Mouse (Mus musculus) splenic B cell, adult 2 months (primary cell): ENCODE measurements around the gene Haus3.
A peak's percentile ranks its signal among the peaks of the same experiment; 100 is the strongest.

Experiments used
- DNase-seq: peaks from one replicate; pipeline ENCODE4 v3.0.0-alpha.2; 2011; ENCODE audit warnings: low read depth, low spot score
- H3K27me3 ChIP-seq: 2 replicates; pipeline ENCODE4 v1.6.1; 2012; ENCODE audit warnings: mild to moderate bottlenecking, low read length, moderate library complexity, mixed read lengths; ENCODE audit not compliant: control insufficient read depth, poor library complexity, insufficient read depth, severe bottlenecking
- H3K36me3 ChIP-seq: 2 replicates; pipeline ENCODE4 v1.6.1; 2012; ENCODE audit warnings: mild to moderate bottlenecking, low read length, moderate library complexity, mixed read lengths; ENCODE audit not compliant: control insufficient read depth, poor library complexity, insufficient read depth, severe bottlenecking

Gene Haus3

DNA sequence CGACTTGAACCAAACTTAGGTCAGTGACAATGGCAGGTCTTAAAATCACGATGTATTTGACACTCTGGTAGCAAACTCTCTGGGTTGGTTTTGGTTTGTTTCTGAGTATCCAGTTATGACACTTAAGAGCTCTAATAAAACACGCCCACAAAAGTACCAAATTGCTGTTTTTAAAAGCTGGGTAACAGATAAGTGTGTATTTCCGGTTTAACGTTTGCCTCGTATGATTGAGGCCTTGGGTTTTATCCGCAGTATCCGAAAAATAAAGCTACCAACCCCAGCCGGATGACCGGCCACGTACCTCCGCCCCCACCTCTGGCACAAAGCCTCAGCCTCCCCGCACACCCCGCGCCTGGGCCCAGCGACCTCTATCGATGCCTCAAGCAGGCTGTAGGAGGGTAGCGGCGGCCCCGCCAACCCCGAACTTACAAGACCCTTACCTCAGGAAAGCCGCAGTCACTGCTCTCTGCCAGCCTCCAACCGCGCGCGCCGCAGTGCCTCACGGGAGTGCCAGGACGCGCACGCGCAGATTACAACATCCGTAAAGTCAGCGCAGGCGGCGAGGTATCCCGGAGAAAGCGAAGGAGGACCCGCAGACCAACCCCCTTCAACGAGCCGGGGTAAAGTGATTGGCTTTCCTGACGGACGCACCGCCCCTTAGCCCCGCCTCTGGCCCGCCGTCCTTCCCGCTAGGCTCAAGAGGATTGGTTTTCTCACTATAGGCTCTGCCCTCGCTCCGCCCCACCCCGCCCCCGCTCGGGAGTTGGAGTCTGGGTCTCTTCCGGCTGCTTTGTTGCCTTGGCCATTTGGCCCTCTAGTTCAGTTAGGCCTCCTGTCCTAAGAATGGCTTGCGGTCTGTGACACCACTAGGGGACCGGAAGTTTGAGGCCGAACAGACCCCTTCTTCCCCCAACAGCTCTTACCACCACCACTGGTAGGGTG, at the start of gene Haus3, which contains the start of gene Poln:
Haus3 (minus strand) TSS at position 578 of the 942 bp plus-strand sequence.
Poln (minus strand) TSS at position 499 of the 942 bp plus-strand sequence.
- Histone ChIP-seq H3K36me3 (peaks cover 2% of the 10 kb centered on the region), H3K27me3 (no peaks in the 10 kb centered on the region)
- peak; percentile 98 for DNase-seq

DNA sequence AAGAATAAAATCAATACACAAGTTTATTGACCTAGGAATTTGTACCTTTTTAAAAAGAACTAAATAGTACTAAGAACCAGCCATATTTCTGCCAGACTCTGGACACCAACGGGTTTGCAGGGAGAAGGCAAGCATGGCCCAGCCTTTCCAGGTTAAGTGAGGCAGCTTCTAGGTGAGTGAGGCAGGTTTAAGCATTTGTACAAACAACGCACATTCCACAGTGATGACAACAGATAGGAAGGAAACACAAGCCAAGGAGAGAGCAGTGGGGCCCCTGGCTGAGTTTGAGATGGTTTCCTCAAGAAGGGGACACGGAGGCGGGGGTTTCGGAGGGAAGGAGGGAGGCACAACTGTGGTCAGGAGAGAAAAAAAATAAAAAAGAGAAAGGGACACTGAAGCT, 49.3 kb upstream of the Haus3 start:
- no peaks in the 10 kb centered on the region for H3K36me3 ChIP-seq
- DNase-seq = no peak
- H3K27me3 ChIP-seq = no peaks in the 10 kb centered on the region; the same call in 1 of the 2 replicates

DNA sequence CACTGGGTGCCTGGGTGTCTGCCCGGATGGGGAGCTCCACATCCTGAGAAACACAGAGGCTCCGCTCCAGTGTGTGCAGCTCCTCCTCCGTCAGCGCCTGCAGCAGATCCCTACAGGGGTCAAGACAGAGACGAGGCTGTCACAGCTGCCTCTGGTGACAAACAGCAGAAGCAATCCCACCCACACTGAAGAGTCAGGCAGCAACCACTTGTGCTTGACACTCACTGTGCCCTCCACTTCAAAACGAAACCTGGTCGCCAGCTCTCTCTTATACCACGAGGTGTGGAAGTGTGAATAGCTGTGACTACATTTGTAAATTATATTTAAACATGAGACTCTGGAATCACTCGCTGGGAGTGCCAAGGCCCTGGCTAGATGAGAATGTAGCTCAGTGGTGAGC, 48.4 kb upstream of the Haus3 start:
- Histone ChIP-seq H3K36me3 (no peaks in the 10 kb centered on the region), H3K27me3 (no peaks in the 10 kb centered on the region; the same call in 1 of the 2 replicates)
- no peak for DNase-seq

DNA sequence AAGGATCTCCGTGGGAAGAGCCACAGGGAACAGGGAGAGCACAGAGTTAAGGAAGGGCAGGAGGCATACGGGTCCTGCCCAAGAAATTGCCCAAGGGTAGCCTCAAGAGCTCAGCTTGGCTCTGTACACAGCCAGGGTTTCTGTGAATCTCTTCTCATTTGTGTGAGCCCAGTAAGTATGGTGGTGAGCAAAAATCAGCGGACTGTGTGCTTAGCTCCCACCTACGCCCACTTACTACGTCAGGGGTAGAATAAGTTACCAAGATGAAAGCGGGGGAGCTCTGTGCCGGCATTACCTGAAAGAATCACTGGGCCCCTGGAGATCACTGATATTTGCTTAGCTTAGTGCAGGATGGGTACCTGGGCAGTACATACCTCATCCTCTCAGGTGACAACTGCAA, 46.7 kb upstream of the Haus3 start:
- DNase-seq = no peak
- Histone ChIP-seq H3K27me3 (no peaks in the 10 kb centered on the region), H3K36me3 (no peaks in the 10 kb centered on the region)

DNA sequence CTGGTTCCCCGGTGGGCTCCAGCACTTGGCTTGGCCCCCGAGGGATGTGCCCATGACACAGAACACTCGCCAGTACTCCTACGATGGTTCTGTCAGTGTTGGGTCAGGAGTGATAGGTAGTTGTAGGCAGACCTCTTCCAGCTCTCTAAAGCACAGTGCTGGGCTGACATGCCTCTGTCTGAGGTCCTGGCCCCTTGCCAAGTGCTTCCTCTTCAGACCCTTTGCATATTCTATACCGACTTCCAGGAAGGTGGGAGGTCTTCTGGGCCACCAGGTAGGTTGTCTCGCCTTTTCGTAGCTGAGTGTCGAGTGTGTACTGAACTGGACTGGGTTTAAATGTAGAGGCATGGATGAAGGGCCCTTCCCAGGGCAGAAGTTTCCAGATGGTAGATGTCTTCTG, 44.3 kb upstream of the Haus3 start:
- no peaks in the 10 kb centered on the region for H3K36me3 ChIP-seq
- H3K27me3 ChIP-seq = no peaks in the 10 kb centered on the region
- no peak for DNase-seq

DNA sequence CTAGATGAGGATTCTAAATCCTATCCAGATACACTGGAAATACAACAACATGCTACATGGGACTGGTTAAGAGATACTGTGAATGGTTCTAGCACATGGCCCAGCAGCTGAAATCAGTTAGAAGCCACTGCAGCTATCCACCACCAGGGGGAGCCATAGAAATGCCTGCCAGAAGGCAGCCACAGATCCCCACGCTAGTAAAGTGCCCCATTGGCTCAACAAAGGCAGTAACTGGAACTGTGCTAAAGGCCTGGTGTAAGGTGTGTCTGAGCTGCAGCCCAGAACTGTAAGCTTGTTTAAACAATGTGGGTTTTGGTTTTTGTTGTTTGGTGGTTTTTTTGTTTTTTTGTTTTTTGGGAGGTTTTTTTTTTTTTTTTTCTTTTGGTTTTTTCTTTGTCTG, 41.0 kb upstream of the Haus3 start:
- DNase-seq = peak; percentile 86
- no peaks in the 10 kb centered on the region for H3K27me3 ChIP-seq
- no peaks in the 10 kb centered on the region for H3K36me3 ChIP-seq

DNA sequence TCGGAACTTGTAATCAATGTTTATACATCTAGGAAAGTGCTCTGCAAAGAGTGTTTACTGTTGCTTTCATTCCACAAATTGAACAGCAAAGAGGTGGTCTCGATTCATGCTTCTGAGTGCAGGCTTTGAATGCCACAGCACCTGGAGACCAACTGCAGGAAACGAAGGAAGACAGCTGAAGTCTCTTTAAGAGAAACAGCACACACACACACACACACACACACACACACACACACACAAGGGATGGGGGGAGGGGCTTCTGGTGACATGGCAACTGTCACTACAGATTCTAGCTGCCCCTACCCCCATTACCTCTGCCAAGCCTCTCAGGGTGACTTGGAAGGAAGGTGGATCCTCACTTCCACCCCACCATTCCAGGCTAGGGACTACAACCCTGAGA, 38.2 kb upstream of the Haus3 start:
- Histone ChIP-seq H3K27me3 (no peaks in the 10 kb centered on the region), H3K36me3 (no peaks in the 10 kb centered on the region)
- DNase-seq = no peak

DNA sequence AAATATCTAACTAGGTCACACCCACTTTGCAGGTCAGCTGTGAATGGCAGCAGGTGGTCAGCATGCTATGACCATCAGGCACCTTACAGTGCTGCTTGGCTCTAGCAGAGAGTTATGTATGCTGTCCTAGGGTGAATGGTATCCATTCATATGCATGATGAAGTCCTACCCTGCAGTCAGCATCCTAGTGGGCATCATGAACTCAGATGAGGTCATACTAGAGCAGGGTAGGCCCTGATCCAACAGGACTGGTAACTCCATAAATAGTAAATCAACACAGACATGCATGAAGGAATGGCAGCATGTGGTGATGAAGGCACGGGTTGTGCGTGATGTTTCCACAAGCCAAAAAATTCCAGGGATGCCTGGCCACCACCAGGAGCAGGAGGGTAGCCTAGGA, 36.5 kb upstream of the Haus3 start:
- Histone ChIP-seq H3K36me3 (no peaks in the 10 kb centered on the region), H3K27me3 (no peaks in the 10 kb centered on the region)
- no peak for DNase-seq

DNA sequence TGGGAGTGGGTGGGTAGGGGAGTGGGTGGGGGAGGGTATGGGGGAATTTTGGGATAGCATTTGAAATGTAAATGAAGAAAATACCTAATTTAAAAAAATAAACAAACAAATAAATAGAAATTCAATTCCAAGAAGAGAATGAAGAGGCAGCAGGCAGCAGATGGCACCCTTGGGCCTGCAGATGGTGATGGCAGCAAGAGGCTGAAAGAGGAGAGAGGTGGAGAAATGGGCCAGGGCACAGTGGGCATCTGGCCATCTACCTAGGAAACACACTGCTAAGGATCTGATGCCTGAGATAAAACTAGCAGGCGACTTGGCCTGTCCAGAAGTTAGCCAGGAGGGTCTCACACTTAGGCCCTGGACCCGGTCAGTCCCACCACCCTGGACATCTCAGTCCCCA, 35.6 kb upstream of the Haus3 start:
- DNase-seq = no peak
- no peaks in the 10 kb centered on the region for H3K27me3 ChIP-seq
- no peaks in the 10 kb centered on the region for H3K36me3 ChIP-seq

DNA sequence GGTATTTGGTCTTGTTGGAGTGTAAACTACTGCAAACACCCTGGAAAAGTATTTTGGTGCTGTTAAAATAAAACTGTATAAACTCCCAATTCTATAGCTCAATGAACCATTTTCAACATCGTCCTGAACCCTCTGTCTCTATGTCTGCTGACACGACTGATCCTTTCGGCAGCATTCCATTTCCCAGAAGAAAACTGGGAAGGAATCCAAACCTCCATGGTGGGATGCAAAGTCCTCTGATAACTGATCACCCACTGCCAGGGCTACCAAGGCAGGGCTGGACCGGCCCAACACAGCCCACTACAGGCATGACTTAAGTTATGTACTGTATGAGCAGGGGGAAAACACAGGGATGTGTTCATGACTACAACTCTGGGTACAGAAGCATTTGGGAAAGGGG, 32.7 kb upstream of the Haus3 start:
- H3K36me3 ChIP-seq = no peaks in the 10 kb centered on the region
- no peak for DNase-seq
- H3K27me3 ChIP-seq = no peaks in the 10 kb centered on the region

DNA sequence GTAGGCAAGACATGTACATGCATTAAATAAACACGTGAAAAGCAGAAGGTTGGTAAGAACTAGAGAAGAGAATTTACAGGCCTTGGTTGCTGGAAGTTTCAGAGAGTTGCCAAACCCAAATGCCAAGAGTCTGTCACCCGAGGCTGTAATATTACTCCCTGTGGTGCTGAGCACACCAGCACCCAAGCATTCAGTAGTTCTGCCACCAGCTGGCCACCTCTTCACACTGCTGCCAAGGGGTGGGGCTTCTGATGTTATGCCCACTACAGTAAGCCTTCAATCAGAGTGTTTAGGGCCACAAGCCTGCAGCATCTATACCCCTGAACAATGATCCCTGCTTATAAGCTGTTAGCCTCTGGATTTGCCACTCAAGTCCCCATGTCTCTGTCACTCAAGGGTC, 32.1 kb upstream of the Haus3 start:
- Histone ChIP-seq H3K27me3 (no peaks in the 10 kb centered on the region), H3K36me3 (no peaks in the 10 kb centered on the region)
- peak; percentile 44 for DNase-seq

DNA sequence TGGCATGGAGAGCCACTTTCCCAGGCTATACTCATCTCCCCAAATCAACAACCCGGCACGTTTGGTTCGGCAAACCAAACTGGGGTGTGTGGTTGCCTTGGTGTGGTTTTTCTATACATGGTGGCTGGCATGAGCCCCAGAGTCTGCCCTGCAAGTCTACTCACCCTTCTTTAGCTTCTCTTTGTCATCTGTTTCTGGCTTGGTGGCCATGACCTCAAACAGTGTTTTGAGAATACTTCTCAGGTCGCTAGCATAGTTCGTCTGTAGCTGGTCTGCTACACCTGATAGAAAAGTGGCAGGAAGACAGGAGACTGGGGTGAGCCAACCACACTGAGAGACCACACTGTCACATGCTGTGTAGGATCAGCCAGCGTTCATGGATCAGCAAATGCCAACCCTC, 29.3 kb upstream of the Haus3 start:
- no peak for DNase-seq
- Histone ChIP-seq H3K36me3 (no peaks in the 10 kb centered on the region; the same call in 1 of the 2 replicates), H3K27me3 (no peaks in the 10 kb centered on the region)

DNA sequence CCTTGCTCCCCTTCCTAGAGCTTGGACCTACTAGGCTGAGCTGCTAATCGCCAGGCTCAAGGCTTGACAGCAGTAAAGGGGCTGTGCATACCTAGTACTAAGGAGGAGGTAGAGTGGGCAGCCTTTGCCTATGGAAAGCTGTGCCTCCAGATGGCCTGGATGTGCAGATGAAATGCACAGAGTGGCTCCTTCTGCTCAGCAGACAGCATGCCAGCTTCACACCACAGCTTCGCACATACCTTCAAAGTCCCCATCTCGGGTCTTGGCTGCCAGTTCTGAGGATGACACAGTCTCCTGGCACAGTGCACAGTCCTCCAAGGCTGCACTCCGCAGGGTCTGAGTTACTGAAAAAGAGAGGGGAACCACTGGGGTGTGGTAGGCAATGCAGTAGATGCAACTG, 27.9 kb upstream of the Haus3 start:
- H3K27me3 ChIP-seq = no peaks in the 10 kb centered on the region
- DNase-seq = no peak
- no peaks in the 10 kb centered on the region; the same call in 1 of the 2 replicates for H3K36me3 ChIP-seq

DNA sequence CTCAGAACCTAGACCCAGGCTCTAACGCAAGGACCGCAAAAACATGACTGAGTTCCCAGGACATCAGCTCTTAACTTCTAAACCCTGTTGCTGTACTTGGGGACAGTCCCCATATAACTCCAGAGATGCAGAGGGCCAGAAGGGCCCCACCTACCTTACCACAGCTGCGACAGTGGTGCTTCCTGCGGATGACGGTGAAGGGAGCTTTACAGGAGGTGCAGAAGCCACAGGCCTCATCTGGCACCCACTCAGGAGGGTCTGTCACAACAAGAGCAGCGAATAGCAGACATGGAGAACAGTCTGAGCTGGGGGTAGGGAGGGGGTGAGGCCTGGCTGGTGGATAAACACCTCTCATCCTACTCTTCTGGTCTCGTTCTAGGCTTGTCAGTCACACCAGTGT, 27.1 kb upstream of the Haus3 start:
- no peaks in the 10 kb centered on the region; the same call in 1 of the 2 replicates for H3K36me3 ChIP-seq
- DNase-seq = peak; percentile 71
- no peaks in the 10 kb centered on the region for H3K27me3 ChIP-seq

DNA sequence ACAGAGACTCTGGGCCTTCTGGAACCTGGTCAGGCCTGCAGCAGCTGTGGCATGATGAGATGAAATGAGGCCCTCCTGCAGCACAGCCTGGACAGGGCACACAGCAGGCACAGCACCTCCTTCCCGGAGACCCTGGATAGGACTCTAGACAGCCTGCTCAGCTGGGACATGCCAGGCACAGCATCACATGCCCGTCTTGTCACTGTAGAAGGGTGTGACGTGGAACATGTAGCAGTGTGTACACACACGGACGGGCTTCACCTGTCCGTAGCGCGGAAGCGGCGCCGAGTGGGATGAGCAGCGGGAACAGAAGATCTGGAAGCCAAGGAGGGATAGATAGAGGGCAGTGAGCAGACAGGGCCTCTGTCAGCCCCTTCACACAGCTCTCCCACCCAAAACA, 26.5 kb upstream of the Haus3 start:
- no peaks in the 10 kb centered on the region for H3K27me3 ChIP-seq
- DNase-seq = no peak
- no peaks in the 10 kb centered on the region; the same call in 1 of the 2 replicates for H3K36me3 ChIP-seq
